ENCODE assay signal across 8 mouse cellular contexts in the genomic region with DNA sequence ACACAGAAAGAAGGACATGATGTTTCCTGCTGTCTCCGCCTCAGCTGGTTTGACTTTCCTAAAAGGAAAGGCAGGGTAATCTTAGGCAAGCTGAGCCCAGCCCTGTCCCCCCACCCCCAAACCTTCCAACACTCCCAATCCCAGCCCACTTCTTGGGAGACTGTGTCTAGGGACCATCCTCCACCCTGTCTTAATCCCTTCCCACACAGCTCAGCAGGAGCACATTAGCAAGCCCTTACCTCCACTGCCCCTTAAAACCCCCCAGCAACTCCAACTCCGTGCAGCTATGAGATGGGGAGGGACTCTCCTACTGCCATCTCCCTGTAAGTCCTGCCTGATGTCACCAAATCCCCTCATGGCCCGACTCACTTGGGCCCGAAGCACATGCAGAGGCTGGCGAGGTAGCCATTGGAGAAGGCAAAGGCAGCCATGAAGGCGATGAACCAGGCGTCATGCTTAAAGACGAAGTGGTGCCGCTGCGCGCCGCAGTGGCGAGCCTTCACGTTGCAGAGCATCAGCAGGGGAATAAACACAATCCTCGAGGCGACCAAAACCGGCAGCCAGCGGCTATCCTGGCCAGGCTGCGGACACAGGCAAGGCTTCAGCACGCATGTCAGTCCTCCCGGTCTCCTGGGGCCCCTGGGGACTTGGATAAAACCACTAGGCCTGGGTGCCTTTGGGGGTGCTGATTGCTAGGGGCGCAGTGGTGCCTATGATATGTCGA. TPM values are rescaled to one million over a fixed set of nuclear protein-coding genes. Genes with fewer than 3 reads are reported as not detected.
A peak's percentile ranks its signal among the peaks of the same experiment; 100 is the strongest.
DNase-seq lines count a peak whose midpoint lies in the region; ATAC-seq lines count a peak whose summit lies in the region.
"Had no signal": no experiment of that assay in that cellular context is flagged by ENCODE, and none has a peak within 500 bp of the region (broad histone marks: within the 10 kb centered on the region; RNA-seq: fewer than 3 reads in every experiment).

No protein-coding gene starts in this region.

- DNase-seq in kidney, adult 9 months: no peak
- DNase-seq in cerebellum, adult 9-11 months: peak; percentile 39
- DNase-seq in right cerebral cortex, postnatal 36 days (ENCODE audit: low spot score in 2 of 2): no peak

- peaks cover 38% of the 10 kb centered on the region for H3K4me1 ChIP-seq in kidney, embryonic 15.5 days
- peaks cover 24% of the 10 kb centered on the region for H3K4me1 ChIP-seq in hindbrain, embryonic 15.5 days (replicated peaks)
- peaks cover 18% of the 10 kb centered on the region; the same call in 1 of the 2 replicates for H3K4me1 ChIP-seq in midbrain, embryonic 15.5 days

- no peaks in the 10 kb centered on the region for H3K27me3 ChIP-seq in kidney, embryonic 15.5 days
- no peaks in the 10 kb centered on the region for H3K27me3 ChIP-seq in hindbrain, embryonic 15.5 days
- no peaks in the 10 kb centered on the region for H3K27me3 ChIP-seq in midbrain, embryonic 15.5 days (replicated peaks)

- H3K27ac ChIP-seq in kidney, embryonic 15.5 days: peak overlapping the region; percentile 90
- H3K27ac ChIP-seq in hindbrain, embryonic 15.5 days (replicated peaks): peak overlapping the region; percentile 73
- H3K27ac ChIP-seq in midbrain, embryonic 15.5 days: peak overlapping the region; percentile 54; the same call in 1 of the 2 replicates

- no peaks in the 10 kb centered on the region for H3K9me3 ChIP-seq in kidney, embryonic 15.5 days (replicated peaks)
- no peaks in the 10 kb centered on the region for H3K9me3 ChIP-seq in hindbrain, embryonic 15.5 days
- no peaks in the 10 kb centered on the region for H3K9me3 ChIP-seq in midbrain, embryonic 15.5 days

- ATAC-seq in kidney, embryonic 15.5 days (replicated peaks; ENCODE audit: low FRiP score): no peak; the same call in 1 of the 2 replicates
- no peak for ATAC-seq in hindbrain, embryonic 15.5 days (ENCODE audit: low FRiP score, low read depth)
- ATAC-seq in midbrain, embryonic 15.5 days (replicated peaks): no peak
- ATAC-seq in erythroblast, adult 5-6 weeks (replicated peaks; ENCODE audit: low FRiP score, poor library complexity, severe bottlenecking): no peak

- H3K9ac ChIP-seq in kidney, embryonic 15.5 days: no peak overlapping the region
- H3K9ac ChIP-seq in hindbrain, embryonic 15.5 days: no peak overlapping the region
- H3K9ac ChIP-seq in midbrain, embryonic 15.5 days: no peak overlapping the region

- peaks cover 40% of the 10 kb centered on the region for H3K36me3 ChIP-seq in kidney, embryonic 15.5 days
- H3K36me3 ChIP-seq in hindbrain, embryonic 15.5 days: no peaks in the 10 kb centered on the region
- H3K36me3 ChIP-seq in midbrain, embryonic 15.5 days (replicated peaks): no peaks in the 10 kb centered on the region

- H3K4me2 ChIP-seq in kidney, embryonic 15.5 days: peak overlapping the region; percentile 13; the same call in 1 of the 2 replicates
- no peak overlapping the region for H3K4me2 ChIP-seq in hindbrain, embryonic 15.5 days
- H3K4me2 ChIP-seq in midbrain, embryonic 15.5 days: no peak overlapping the region

- no peak overlapping the region for H3K4me3 ChIP-seq in kidney, embryonic 15.5 days (replicated peaks)
- H3K4me3 ChIP-seq in hindbrain, embryonic 15.5 days: no peak overlapping the region
- no peak overlapping the region for H3K4me3 ChIP-seq in midbrain, embryonic 15.5 days

- WGBS in kidney, embryonic 15.5 days: 82% methylated on average over 23 of the region's 23 CpGs
- WGBS in hindbrain, embryonic 15.5 days: 68% methylated on average over 23 of the region's 23 CpGs
- WGBS in midbrain, embryonic 15.5 days: 59% methylated on average over 23 of the region's 23 CpGs

RNA-seq across cellular contexts. Expression of a gene that starts 12.8 kb away (rescaled TPM):
- polyA plus RNA-seq in kidney, embryonic 15.5 days (2015; fragmentation: Nextera tagmentation; extraction: Ambion mirVana): 1,881 and 1,940 TPM in 2 replicates
- polyA plus RNA-seq in hindbrain, embryonic 15.5 days (2015; fragmentation: Nextera tagmentation; extraction: Ambion mirVana): 1,555 and 1,567 TPM in 2 replicates
- 1,488 and 1,537 TPM in 2 replicates for polyA plus RNA-seq in midbrain, embryonic 15.5 days (2015; fragmentation: Nextera tagmentation; extraction: Ambion mirVana)
- total RNA-seq in erythroblast, adult 5-6 weeks (2015; ENCODE audit: low replicate concordance): 192 and 222 TPM in 2 replicates
- 246 and 293 TPM in 2 replicates for total RNA-seq in erythroblast, adult 5-6 weeks (2017; ENCODE audit: low replicate concordance)

RNA-seq across cellular contexts. Expression of a gene that starts 13.5 kb away (rescaled TPM):
- polyA plus RNA-seq in kidney, embryonic 15.5 days (2015; fragmentation: Nextera tagmentation; extraction: Ambion mirVana): 100 and 102 TPM in 2 replicates
- polyA plus RNA-seq in hindbrain, embryonic 15.5 days (2015; fragmentation: Nextera tagmentation; extraction: Ambion mirVana): 43.7 and 46.4 TPM in 2 replicates
- 30.7 and 33.0 TPM in 2 replicates for polyA plus RNA-seq in midbrain, embryonic 15.5 days (2015; fragmentation: Nextera tagmentation; extraction: Ambion mirVana)
- 15.9 and 34.5 TPM in 2 replicates for total RNA-seq in erythroblast, adult 5-6 weeks (2015; ENCODE audit: low replicate concordance)
- total RNA-seq in erythroblast, adult 5-6 weeks (2017; ENCODE audit: low replicate concordance): 32.9 and 46.5 TPM in 2 replicates

RNA-seq across cellular contexts. Expression of a gene that starts 16.0 kb away (rescaled TPM):
- polyA plus RNA-seq in kidney, embryonic 15.5 days (2015; fragmentation: Nextera tagmentation; extraction: Ambion mirVana): 5.7 and 6.3 TPM in 2 replicates
- not detected in 2 replicates for polyA plus RNA-seq in hindbrain, embryonic 15.5 days (2015; fragmentation: Nextera tagmentation; extraction: Ambion mirVana)
- not detected in 2 replicates for polyA plus RNA-seq in midbrain, embryonic 15.5 days (2015; fragmentation: Nextera tagmentation; extraction: Ambion mirVana)
- total RNA-seq in erythroblast, adult 5-6 weeks (2015; ENCODE audit: low replicate concordance): not detected in 2 replicates
- not detected in 2 replicates for total RNA-seq in erythroblast, adult 5-6 weeks (2017; ENCODE audit: low replicate concordance)
- polyA plus RNA-seq: gonadal fat pad, adult 2 months had no signal

RNA-seq across cellular contexts. Expression of a gene that starts 22.2 kb away (rescaled TPM):
- polyA plus RNA-seq in kidney, embryonic 15.5 days (2015; fragmentation: Nextera tagmentation; extraction: Ambion mirVana): 142 TPM in 2 replicates
- polyA plus RNA-seq in hindbrain, embryonic 15.5 days (2015; fragmentation: Nextera tagmentation; extraction: Ambion mirVana): 89.9 and 90.4 TPM in 2 replicates
- polyA plus RNA-seq in midbrain, embryonic 15.5 days (2015; fragmentation: Nextera tagmentation; extraction: Ambion mirVana): 85.5 and 93.4 TPM in 2 replicates
- 16.5 and 25.2 TPM in 2 replicates for total RNA-seq in erythroblast, adult 5-6 weeks (2015; ENCODE audit: low replicate concordance)
- total RNA-seq in erythroblast, adult 5-6 weeks (2017; ENCODE audit: low replicate concordance): 2.2 and 21.7 TPM in 2 replicates

RNA-seq across cellular contexts. Expression of a gene that starts 30.4 kb away (rescaled TPM):
- 5.3 and 5.7 TPM in 2 replicates for polyA plus RNA-seq in kidney, embryonic 15.5 days (2015; fragmentation: Nextera tagmentation; extraction: Ambion mirVana)
- polyA plus RNA-seq in hindbrain, embryonic 15.5 days (2015; fragmentation: Nextera tagmentation; extraction: Ambion mirVana): 4.8 and 6.4 TPM in 2 replicates
- 3.5 and 5.3 TPM in 2 replicates for polyA plus RNA-seq in midbrain, embryonic 15.5 days (2015; fragmentation: Nextera tagmentation; extraction: Ambion mirVana)
- total RNA-seq in erythroblast, adult 5-6 weeks (2015; ENCODE audit: low replicate concordance): 1.5 and 1.7 TPM in 2 replicates
- total RNA-seq in erythroblast, adult 5-6 weeks (2017; ENCODE audit: low replicate concordance): 1.1 and 1.5 TPM in 2 replicates
